Comparison of ENCODE assay signal across 7 mouse cellular contexts in the genomic region with DNA sequence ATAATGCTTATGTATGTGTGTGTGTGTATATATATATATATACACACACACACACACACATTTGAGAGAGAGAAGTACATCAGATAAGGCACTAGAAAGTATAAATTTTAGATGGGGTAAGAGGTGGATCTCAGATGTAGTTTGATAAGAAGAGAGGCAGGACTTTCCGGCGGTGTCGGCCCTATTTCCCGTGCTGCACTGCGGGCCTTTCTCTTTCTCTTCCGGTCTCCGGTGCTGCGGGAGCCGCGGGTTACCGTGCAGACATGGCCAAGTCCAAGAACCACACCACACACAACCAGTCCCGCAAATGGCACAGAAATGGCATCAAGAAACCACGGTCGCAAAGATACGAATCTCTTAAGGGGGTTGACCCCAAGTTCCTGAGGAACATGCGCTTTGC. TPM values are rescaled to one million over a fixed set of nuclear protein-coding genes. Genes with fewer than 3 reads are reported as not detected.
DNase-seq lines count a peak whose midpoint lies in the region; ATAC-seq and TF ChIP-seq lines count a peak whose summit lies in the region.
"Not testable (repeated sequence)": the region's sequence is repeated elsewhere in the genome, so short reads cannot be mapped to it uniquely, and the experiment has no call there.
"Had no signal": no experiment of that assay in that cellular context is flagged by ENCODE, and none has a peak within 500 bp of the region (broad histone marks: within the 10 kb centered on the region; RNA-seq: fewer than 3 reads in every experiment).

No protein-coding gene starts in this region.

- TF ChIP-seq EP300 in heart, adult 2 months (IDR thresholded peaks at IDR 0.05; ENCODE audit: insufficient read depth, low read depth, low read length), result not testable (repeated sequence)

- peak overlapping the region; percentile 36; the same call in 1 of the 2 replicates for H3K27ac ChIP-seq in heart, adult 2 months

- H3K4me3 ChIP-seq in heart, adult 2 months, result peak overlapping the region; percentile 7; the same call in 1 of the 2 replicates

- H3K4me1 ChIP-seq in heart, adult 2 months (ENCODE audit: control insufficient read depth, insufficient read depth, low read length), result not testable (repeated sequence)

- intact Hi-C loops in heart, adult 2 months (cut with DNase I), result not testable (repeated sequence)

- ATAC-seq in erythroblast, adult 5-6 weeks (replicated peaks; ENCODE audit: low FRiP score, poor library complexity, severe bottlenecking), result peak; percentile 75
- peak; percentile 58; the same call in 1 of the 2 replicates for ATAC-seq in megakaryocyte progenitor cell, adult 5-6 weeks (replicated peaks; ENCODE audit: poor library complexity)

- WGBS in heart, adult 2 months, result 70% methylated on average over 11 of the region's 16 CpGs

- not testable (repeated sequence) for H3K27me3 ChIP-seq in heart, adult 2 months (ENCODE audit: control insufficient read depth, insufficient read depth, low read length)

- TF ChIP-seq POLR2A in heart, adult 2 months (IDR thresholded peaks at IDR 0.05; ENCODE audit: insufficient read depth, low read depth, low read length), result not testable (repeated sequence)

- not testable (repeated sequence) for H3K79me2 ChIP-seq in heart, adult 2 months (replicated peaks; ENCODE audit: control insufficient read depth, insufficient read depth, low read length)

- TF ChIP-seq CTCF in heart, adult 2 months (IDR thresholded peaks at IDR 0.05), result not testable (repeated sequence)

- 0 out of 2 replicates have a peak overlapping the region, but pooled peaks have one; percentile 44 for H3K9ac ChIP-seq in heart, adult 2 months (ENCODE audit: low read depth, low read length)

- H3K36me3 ChIP-seq in heart, adult 2 months (ENCODE audit: control insufficient read depth, insufficient read depth, low read length), result peaks cover 20% of the 10 kb centered on the region

- DNase-seq in A20 (ENCODE audit: low read depth, low spot score) (peak; percentile 35), MN1 (ENCODE audit: low spot score) (peak; percentile 36)
- DNase-seq in c-Kit-positive CD71-negative TER-119-negative erythroid progenitor cells, embryonic 14.5 days (ENCODE audit: low read depth), result peak; percentile 6
- DNase-seq in heart, adult 2 months, result not testable (repeated sequence)

RNA-seq across cellular contexts. Expression of gene Fhl2, which starts 7.9 kb away (rescaled TPM):
- not detected in 2 replicates for total RNA-seq in erythroblast, adult 5-6 weeks (2015; ENCODE audit: low replicate concordance)
- 1.0 TPM in 1 of 2 replicates, not detected in the other for total RNA-seq in erythroblast, adult 5-6 weeks (2017; ENCODE audit: low replicate concordance)
- 1,000 to 10,000 TPM; 1,721 to 1,764 TPM for total RNA-seq in heart, adult 2 months (2021)
- 1,853 and 3,161 TPM in 2 replicates for polyA plus RNA-seq in heart, adult 2 months (2012; rRNA removed)
- 0.10 TPM in 1 of 2 replicates, not detected in the other for total RNA-seq in megakaryocyte progenitor cell, adult 5-6 weeks (2015)
- 1.1 TPM in 1 of 2 replicates, not detected in the other for total RNA-seq in megakaryocyte progenitor cell, adult 5-6 weeks (2017)
- polyA plus RNA-seq: erythroblast, embryonic 14.5 days had no signal

Comparison
In these comparisons a context has a peak if more than half of its experiments do, and no peak if none do; other contexts are left out.
1. RNA of gene Fhl2, which starts 7.9 kb away (total RNA-seq): 1,721 to 1,764 TPM in heart, adult 2 months; 1.0 TPM in erythroblast, adult 5-6 weeks and 0.10 to 1.1 TPM in megakaryocyte progenitor cell, adult 5-6 weeks; every median in the first group is over 100 times any median in the second.